Mouse (Mus musculus): ENCODE measurements around the gene Cav1.

GRCm38 (mm10) chr6:17317167-17317524, 11.0 kb downstream of the Cav1 start:
- no peak for TF ChIP-seq POLR2A (IDR thresholded peaks at IDR 0.05; ENCODE audit: borderline replicate concordance, control insufficient read depth, low read depth, low read length)
- no peak for TF ChIP-seq CTCF (IDR thresholded peaks at IDR 0.05; ENCODE audit: control insufficient read depth, insufficient read depth, low read length)

Data from bone marrow, adult 2 months (tissue).